Mouse (Mus musculus): Measurements from ENCODE around the gene Pced1a.

Gene Pced1a

DNA sequence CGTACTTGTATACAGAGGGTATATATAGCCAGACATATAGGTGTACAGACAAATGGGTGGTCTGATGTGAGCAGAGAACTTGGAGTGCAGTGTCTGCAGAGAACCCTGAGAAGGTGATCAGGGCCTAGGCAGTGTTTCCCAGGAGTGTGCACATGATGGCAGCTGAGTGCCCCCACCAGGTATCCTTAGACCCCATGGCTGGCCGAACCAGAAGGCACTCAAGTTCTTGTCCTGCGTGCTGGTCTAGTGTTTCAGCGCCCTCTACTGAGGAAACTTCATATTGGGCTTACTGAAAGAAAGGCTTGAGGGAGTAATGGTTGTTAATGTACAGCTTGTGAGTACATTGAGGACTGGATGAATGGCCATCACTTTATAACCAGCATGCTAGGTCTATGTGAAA is 8.7 kb upstream of the Pced1a start:
- DNase-seq, result peak; percentile 74 to 76

DNA sequence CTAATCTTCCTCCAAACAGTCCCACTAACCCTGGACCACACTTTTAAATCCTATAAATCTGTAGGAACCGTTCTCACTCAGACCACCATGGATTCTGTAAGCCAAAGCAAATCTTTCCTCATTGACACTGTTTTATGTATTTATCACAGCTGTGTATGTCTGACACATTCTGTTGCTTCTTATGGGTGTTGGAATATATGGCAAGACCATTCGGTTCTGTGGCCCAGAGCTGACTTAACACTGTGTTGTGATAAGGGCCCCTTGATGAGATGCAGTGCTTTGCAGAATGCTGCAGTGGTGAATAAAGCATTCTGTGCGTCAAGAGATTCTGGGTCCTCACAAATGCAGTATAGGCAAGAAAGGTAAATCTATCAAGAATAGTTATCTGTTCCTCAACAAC is 7.7 kb upstream of the Pced1a start:
- no peak for DNase-seq

DNA sequence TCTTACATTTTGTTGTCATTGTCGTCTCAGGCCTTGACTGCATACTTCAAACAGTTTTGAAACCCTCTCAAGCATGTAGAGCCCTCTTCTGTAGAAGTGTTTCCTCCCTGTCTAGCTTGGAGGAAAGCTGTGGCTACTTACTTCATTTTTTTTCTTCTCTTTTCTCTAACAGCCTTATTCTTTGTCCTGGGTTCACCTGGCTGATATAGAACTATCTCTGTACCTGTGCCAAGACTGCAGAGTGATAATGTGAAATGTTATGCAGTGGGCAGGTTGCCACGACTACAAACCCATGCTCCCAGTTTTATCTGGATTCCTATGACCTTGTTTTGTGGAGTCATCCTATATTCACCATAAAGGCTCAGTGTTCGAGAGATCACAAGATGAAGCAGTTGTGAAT is 6.0 kb upstream of the Pced1a start:
- DNase-seq, result no peak

DNA sequence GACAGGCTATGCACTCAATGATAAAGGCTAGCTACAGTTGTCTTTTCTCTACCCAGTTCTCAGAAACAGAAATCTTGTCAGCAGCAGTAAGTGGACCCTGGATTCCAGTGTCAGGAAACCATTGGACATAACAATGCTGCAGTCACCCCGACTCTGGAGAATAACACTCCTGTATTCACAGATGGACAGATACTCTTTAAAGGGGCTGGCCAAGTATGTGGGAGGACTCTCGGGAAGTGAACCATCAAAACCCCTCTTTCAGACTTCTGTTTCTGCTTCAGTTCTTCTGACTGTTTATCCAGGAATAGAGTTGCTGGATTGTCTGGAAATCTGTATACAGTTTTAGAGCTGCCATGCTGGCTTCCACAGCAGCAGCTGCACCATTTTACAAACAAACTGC is 5.3 kb upstream of the Pced1a start:
- DNase-seq, result no peak

DNA sequence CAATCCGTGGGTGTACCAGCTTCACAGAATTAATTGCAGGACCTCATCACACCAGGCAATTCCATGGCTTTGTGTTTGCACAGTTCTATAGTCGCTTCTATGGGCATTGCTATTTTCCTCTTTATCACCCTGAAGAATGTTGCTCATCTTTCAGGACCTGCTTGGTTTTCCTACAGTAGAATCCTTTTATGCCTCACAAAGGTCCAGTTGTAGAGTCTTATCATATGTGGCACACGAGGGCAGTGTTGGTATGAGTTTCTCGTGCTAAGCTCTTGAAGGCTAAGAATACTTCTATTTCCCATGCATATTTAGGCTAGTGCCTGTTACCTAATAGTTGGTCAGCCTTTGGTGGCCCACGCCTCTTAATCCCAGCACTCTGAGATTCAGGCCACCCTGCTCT is 611 bp upstream of the Pced1a start:
- peak in 1 of 2 experiments; percentile 37 for DNase-seq

DNA sequence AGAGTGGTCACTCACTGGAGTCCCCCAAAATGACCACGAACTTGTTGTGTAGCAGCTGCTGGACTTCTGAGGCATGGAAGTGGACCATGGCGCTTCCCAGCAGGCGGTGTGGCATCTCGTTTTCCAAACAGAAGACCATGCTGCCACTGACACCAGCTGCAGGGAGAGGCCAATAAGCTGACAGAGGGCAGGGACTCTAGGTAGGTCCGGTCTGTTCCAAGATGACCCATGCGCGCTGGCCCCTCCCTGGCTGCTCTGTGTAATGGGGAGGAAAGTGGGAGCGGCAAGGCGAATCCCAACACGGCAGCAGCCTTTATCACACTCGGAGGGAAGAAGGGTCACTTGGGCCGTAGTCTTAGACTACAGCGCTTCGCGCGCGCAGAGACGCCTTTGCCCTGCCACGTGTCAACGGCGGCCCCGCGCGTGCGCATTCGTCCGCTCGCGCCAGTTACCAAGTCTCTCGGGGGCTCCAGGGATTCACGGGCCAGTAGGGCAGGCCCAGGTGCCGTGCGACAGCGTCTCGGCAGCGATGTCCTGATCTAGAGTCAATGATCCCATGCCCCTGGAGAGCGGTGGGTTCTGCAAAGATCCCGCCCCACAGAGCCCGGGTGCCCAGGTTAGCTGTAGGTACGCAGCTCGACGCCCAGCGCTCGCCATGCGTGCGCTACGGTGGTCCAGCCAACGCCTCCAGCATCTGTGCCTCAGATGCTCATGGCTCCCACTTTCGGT is 940 bp downstream of the Pced1a start:
- peak; percentile 91 to 92 for DNase-seq

DNA sequence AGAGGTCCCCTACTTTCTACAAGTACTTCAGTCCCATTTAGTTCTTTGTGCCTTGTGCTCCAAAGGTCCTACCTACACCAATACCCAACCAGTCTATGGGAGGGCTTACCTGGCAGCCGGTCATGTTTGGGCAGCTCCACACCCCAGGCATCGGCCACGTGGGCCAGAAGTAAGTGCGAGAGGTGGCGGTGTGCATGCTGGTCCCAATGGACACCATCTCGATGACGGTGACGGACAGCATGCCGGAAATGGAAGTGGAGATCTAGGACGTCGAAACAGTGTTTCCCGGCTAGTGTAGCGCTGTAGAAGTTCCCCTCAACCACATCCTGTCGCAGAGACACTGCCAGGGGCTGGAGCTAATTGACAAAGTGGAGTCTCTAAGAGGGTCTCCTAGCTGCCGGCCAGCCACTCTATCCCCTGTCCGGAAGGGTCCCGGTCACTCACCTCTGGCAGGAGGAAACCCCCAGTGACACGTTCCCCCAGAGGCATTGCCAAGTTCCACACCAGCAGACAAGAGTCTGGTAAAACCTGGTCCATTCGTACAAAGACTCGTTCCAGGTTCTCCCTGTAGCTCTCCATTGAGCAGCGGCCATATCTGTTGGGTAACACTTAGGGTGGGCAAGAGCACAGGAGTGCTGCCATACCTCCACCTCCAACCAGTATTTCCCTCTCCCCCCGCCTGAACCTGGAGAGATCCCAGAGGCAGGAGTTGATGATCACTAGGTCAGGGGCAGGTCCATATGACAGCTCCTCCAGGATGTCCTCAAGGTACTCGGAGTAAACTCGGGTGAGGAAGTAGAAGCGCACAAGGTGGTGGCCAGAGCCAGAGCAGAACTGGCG is 2.5 kb downstream of the Pced1a start:
- no peak for DNase-seq

DNA sequence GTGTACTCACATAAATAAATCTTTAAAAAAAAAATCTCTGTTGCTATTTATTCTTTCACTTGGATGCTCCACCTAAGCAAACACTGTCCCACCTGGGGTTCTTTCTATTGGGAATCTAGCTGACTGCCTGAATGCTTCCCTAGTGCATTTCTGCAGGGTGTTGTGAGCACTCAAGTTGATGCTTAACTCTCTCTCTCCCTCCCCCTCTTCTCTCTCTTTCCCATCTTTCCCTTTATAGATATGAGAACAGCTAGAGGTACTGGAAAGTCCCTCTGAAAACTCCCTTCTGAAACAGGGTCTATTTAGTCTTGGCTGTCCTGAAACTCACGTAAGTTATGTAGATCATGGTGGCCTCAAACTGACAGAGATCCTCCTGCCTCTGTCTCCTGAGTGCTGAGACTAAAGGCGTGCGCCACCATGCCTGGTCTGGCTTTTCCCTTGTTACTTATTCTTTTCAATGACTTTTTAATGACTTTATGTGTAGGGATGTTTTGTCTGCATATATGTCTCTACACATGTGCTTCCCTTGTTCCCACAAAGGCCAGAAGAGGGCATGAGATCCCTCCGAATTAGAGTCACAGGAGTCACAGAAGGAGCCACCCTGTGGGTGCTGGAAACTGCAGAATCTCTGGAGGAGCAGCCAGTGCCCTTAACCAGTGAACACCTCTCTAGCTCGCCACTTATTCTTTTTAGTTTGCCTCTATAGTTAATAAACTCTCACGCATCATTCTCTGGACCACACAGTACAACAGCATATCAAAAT is 10.2 kb downstream of the Pced1a start:
- no peak for DNase-seq

DNA sequence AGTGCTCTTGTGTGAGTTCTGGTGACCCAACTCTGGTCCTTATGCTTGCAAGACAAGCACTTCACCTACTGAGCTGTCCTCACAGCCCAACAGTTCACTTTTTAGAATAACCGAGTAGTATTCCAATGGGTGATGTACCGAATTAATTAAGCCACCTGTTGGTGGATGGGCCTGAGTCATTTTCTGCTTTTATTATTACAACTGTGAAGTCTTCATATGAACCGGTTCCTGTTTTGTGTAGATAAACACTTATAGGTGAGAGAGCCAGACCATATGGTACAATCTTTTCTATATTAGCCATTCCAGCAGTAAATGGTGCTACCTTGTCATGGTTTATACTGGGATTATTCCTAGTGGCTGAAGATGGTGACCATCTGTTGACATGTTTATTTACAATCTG is 11.7 kb downstream of the Pced1a start:
- DNase-seq, result no peak

DNA sequence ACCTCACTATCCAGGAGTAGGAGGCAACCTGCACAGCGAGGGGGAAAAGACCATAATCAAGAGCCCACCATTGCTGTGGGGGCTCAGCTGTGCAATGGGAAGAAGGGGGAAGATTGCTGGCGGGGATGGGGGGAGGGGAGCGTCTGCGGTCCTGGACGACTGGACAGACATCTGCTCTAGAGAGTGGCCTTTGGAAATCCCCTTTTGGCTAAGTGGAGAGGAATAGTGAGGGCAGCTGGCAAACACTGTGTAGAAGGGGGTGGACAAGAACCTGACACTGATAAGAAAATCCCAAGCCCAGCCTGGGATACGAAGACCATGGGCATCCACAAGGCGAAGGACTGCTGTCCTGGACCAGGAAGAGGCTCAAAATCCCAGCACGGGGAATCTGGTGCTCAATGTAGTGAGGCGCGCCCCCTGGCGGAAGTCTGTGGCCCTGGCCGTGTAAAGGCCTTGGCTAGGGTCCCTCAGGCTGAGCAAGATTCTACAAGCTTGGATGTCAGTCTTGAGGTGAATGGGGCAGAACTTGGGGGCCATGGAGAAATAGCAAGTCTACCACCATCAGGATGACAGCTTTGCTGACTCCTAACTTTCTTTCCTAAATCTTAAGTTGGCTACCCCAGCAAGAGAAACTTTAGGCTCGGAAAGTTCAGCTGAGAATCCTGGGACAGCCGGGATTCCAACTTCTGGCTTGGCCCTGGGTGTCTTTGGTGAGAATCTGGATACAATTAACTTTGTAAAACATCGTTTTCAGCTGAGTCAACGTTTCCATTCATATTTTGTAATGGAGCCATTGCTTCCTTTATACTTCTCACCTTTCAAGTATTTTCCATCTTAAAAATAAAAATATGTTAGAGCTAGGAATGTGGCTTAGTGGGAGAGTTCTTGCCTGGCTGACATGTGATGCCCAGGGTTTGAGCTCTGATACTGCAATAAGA is 12.7 kb downstream of the Pced1a start:
- DNase-seq, result peak; percentile 90 to 95

DNA sequence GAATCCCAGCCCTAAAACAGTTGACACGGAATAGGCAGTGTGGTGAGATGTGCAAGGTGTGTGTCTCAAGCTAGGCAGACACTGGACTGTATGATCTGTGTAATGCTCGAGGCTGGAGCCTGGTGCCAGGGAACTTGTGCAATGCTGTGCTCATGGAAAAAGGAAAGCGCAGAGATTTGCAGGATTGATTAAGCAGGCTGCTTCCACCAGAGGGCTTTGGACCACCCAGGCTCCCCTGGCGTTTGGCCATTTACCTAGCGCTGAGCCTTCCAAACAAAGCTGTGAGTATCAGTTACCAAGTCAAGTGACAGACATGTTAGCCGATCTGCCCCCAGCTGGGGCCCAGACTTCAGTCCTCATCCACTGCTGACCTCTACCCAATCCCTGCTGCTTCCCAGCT is 16.3 kb downstream of the Pced1a start:
- DNase-seq, result peak; percentile 24 to 35

DNA sequence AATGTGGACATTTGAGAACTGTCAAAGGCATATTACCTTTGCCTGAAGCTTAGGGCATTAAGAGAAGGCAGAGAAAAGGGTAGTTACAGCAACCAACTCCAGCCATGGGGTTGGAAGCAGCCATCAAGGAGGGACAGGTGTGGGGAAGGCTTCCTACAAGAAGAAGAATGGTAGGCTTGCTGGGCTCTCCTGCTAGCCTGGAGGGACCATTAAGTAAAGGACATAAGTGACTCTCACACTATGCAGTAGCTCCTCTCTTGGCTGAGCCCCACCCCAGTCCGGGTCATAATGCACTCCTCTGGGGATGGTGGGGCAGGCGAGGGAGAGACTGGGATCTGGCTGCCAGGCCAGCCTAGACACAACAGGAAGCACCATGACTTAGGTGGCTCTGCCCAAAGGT is 18.3 kb downstream of the Pced1a start, which contains the start of gene Tmem239:
Tmem239 (plus strand) TSS at position 301 of the 400 bp plus-strand sequence.
- DNase-seq, result no peak

DNA sequence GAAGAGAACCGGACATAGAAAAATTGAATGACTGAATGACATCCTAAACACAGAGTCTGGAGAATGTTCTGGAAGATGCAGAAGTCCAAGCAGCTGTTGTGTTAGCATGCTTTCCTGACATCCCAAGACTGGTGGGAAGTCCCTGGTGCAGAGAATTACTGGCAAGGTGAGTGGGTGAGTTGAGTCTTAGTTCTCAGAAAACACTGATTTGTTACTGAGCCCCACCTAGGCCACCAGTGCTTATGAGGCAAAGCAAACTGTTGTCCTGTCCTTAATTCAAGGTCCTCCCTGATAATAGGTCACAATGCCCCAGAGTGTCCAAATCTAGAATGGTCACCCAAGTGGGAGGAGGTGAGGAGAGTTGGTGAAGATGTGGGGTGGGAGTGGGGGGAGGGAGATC is 19.6 kb downstream of the Pced1a start, which contains the start of the genes Gm28372 and 1700020A23Rik:
Gm28372 (plus strand) TSS at position 301 of the 400 bp plus-strand sequence.
1700020A23Rik (plus strand) TSS at position 321 of the 400 bp plus-strand sequence.
- DNase-seq, result no peak

DNA sequence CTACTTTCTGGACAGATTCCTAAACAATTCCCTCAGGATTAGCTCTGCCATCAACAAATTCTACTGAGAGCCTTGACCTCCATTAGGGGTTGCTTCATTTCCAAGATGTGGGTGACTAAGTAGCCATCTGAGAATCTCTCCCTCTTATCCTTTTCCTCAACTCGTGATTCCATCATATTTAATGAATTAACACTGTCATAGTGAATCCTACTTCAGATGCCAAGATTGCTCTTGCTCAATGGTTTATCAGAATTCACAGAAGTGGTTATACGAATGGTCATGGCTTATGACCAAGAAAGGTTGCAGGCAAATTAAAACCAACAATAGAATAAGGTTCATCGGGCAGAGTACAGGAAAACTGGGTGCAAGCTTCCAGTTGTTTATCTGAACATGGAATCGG is 22.6 kb downstream of the Pced1a start:
- no peak for DNase-seq

DNA sequence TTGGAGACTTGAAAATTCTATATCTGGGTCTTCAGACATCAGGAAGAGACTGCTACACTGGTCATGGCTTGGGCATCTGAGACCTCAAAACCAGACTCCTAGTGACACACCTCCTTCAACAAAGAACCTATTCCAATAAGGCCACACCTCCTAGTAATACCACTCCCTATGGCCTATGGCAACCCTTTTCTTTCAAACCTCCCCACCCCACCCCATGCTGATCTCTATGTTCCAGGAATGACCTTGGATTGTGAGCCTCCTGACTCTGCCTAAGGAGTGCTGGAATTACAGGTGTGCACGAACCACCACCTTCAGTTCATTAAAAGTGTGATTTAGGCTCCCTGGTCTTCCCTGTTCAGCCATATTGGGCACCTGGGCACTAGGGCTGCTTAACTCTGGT is 24.5 kb downstream of the Pced1a start:
- no peak for DNase-seq

DNA sequence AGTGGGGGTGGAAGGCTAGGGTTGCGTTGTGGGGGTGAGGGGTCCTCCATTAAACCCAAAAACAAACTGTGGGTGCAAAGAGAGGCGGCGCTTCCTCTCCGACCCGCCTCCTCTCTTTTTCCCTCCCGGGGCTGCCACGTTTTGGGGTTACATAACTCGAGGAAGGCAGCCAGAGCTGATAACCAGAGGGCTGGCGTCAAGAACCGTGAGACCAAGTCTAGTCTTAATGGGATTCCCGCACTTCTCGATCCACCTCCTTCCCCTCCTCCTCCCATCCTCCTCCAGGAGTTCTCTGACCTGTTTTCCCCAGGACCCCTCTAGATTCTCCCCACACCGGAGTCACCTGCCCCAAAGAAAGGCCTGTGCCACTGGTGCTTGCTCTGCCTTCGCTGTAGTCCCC is 26.4 kb downstream of the Pced1a start:
- no peak for DNase-seq

DNA sequence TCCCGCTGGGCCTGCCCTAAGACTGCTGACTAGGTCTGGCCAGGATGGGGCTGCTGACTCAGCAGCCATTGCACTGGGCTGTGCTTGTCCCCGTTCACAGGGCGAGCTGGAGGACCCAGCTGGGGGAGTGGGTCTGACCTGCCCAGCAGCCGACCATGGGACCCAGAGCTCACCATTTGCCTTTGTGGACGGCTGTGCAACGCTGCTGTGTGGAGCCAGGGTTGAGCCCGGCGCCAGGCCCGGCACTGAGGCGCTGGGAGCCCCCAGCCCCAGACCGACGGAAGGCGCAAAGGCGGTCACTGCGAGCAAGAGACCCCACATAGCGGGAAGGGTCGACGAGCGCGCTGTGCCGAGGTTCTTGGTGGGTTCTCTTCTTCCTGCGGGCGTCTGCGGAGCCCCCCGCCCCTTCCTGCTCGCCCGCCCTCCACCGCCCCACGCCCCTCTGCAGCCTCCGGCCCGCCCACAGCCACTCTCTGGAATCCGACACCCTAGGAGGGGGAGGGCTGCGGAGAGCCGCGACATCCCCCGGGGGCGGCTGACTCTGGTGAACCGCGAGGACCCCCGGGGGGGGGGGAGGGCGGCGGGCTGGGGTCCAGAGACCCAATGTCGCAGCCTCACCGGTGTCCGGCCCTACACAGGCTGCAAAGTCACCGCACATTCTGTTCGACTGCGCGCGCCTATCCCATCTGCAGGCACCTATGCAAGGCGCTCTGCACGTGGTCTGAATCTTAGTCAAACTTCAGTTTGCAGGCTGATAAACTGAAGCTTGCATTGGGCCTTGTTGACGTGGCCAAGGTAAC is 27.1 kb downstream of the Pced1a start, which contains the start of gene Cpxm1:
Cpxm1 (minus strand) TSS at position 389 of the 800 bp plus-strand sequence.
- DNase-seq, result peak; percentile 19 to 21

DNA sequence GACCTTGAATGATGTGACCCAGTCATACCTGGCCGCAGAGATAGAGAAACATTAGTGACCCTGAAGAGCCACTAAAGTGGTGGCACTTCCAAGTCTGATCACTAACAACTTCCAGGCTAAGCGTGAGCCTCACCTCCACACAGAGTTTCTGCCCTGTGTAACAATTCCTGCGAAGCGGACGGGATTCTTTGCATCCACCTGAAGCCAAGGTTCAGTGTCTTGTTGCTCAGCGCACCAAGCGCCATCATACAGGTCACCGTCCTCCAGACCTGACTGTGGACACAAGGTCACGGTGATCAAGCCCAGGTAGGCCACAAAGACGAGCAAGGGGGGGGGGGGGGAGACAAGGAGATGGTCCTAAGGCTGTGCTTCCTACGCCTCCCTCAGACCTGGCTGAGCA is 28.8 kb downstream of the Pced1a start:
- no peak for DNase-seq

DNA sequence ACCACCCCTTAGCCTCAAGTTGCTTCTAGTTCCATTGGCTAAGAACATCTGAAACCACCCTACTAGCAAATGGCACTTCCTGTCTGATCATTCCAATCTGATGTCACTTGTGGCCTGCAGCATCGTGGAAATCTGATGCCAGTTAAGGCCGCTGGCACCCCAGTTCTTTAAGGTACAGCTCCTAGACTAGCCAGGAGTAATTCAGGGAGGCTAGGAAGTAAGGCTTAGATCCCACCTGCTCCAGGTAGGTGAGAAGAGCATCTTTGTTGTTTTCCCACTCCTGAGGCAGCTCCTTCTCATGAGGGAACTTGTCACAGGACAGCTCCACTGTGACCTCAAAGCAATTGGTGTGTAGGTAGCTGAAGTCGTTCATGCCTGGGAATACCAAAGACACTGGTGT is 31.7 kb downstream of the Pced1a start:
- DNase-seq, result no peak

DNA sequence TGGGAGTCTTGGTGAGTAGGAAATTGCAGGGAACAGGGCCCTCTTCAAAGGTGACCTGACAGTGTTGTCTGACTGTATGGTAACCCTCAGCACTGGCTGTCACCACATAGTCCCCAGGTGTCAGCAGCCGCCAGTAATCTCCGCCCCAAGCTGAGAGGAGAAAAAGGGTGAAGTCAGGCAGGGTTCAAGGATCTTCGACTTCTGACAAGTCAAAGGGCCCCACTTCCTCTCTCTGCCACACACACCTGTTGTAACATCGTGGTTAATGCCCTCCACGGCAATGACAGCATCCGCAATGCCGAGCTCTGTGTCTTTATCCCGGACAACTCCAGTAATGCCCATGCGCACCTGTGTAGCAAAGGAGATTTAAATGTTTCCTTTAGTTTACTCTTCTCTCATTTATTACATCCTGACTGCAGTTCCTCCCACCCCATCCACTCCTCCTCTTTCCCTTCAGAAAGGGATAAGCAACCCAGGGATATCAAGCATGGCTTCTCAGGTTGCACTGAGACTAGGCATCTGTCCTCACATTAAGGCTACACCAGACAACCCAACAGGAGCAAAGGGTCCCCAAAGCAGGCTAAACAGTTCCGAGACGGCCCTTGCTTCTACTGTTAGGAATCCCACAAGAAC is 33.4 kb downstream of the Pced1a start:
- DNase-seq, result no peak

DNA sequence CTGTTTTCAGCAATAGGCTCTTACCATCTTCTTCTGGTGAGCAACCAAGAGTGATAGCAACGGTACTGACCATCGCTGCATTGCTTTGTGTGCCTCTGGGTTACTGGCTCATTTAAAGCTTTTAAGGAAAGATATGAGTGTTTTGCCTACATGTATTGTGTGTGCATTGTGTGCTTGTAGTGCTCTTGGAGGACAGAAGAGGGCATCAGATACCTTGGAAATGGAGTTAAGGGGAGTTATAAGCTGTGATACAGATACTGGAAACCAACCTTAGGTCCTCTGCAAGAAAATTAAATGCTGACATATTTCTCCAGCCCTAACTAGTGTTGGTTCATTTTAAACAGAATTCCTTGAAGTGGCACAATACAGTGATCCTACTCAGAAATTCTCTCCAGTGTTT is 35.7 kb downstream of the Pced1a start:
- no peak for DNase-seq
